Comparison of ENCODE assay signal across 8 mouse cellular contexts in genomic region chr2:73911175-73911700, GRCm38 (mm10). TPM values are rescaled to one million over a fixed set of nuclear protein-coding genes. Genes with fewer than 3 reads are reported as not detected.
DNase-seq lines count a peak whose midpoint lies in the region; ATAC-seq lines count a peak whose summit lies in the region.

TSS of gene Atp5g3 (minus strand) at chr2:73911326.

- peaks cover 35% of the 10 kb centered on the region for H3K36me3 ChIP-seq in megakaryocyte, embryonic 14.5 days (replicated peaks; ENCODE audit: low read length)

- H3K4me3 ChIP-seq in megakaryocyte, embryonic 14.5 days (replicated peaks), result peak within 1 kb of the TSS; percentile 98

- peak; percentile 96 for ATAC-seq in common myeloid progenitor, adult 5-6 weeks (replicated peaks; ENCODE audit: low read depth, poor library complexity, severe bottlenecking)

- no peaks in the 10 kb centered on the region for H3K9me3 ChIP-seq in megakaryocyte, embryonic 14.5 days

- no peaks in the 10 kb centered on the region for H3K27me3 ChIP-seq in megakaryocyte, embryonic 14.5 days (replicated peaks)

- peak; percentile 97 for DNase-seq in ZHBTc4 (ENCODE audit: low read depth, low spot score)
- DNase-seq in gastrocnemius, adult 8-10 months (ENCODE audit: low spot score in 2 of 2), result peak; percentile 85 to 90
- peak; percentile 69 for DNase-seq in hindlimb bud, embryonic 11.5 days (ENCODE audit: extremely low spot score, low read depth, low spot score)
- peak; percentile 87 to 90 for DNase-seq in left cerebral cortex, adult 8-10 months (ENCODE audit: low spot score in 2 of 2)
- peak; percentile 93 to 94 for DNase-seq in right cerebral cortex, postnatal 10 days (ENCODE audit: low spot score in 2 of 2)
- DNase-seq in urinary bladder, postnatal 25 days (ENCODE audit: low spot score), result peak; percentile 87

- peaks cover 29% of the 10 kb centered on the region for H3K4me1 ChIP-seq in megakaryocyte, embryonic 14.5 days

RNA-seq across cellular contexts. Expression of gene Atp5g3, which starts in this region (rescaled TPM):
- 138 and 160 TPM in 2 replicates for total RNA-seq in common myeloid progenitor, adult 5-6 weeks (2017)
- 1,000 to 10,000 TPM in 3 of 4 experiments, 100 to 1,000 TPM in 1; 989 to 1,084 (median 1,053) TPM for total RNA-seq in gastrocnemius, adult 8-10 months (2022)
- 100 to 1,000 TPM; 466 to 555 (median 507) TPM for total RNA-seq in left cerebral cortex, adult 8-10 months (2022)
- 451 and 1,553 TPM in 2 replicates for polyA plus RNA-seq in megakaryocyte, embryonic 14.5 days (2012; ENCODE audit: insufficient read depth, low replicate concordance)

Comparison
In these comparisons a context has a peak if more than half of its experiments do, and no peak if none do; other contexts are left out.
1. Peak in every context shown above with its lines: DNase-seq, ATAC-seq and H3K4me3 ChIP-seq.